Mouse (Mus musculus): ENCODE measurements around the gene Numbl. TPM values are rescaled to one million over a fixed set of nuclear protein-coding genes. Genes with fewer than 3 reads are reported as not detected.

Gene Numbl
- polyA plus RNA-seq, 1 experiment from 2014 or later = 9.0 TPM

DNA sequence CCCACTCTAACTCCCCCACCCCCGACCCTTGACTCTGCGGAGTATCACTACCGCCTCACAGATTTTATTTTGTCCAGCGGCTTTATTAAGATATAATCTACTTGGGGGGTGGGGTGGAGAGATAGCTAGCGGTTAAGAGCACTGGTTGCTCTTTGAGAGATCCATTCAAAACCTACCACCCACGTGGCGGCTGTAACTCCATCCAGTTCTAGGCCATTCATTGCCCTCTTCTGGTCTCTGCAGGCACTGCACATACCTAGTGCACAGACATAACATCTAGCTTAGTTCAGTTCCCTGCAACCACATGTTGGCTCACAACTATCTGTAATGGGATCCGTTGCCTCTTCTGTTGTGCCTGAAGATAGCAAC lies 27.4 kb downstream of the Numbl start:
- Histone ChIP-seq H3K36me3 (ENCODE audit: control insufficient read depth, insufficient read depth, low read length) (no peaks in the 10 kb centered on the region), H3K9ac (ENCODE audit: low read length) (no peak overlapping the region; the same call in 1 of the 2 replicates), H3K27ac (replicated peaks; ENCODE audit: low read depth, low read length) (no peak overlapping the region), H3K4me1 (ENCODE audit: control insufficient read depth, insufficient read depth, low read length) (no peaks in the 10 kb centered on the region), H3K4me2 (ENCODE audit: low read depth, severe bottlenecking) (peak overlapping the region; percentile 18; the same call in 1 of the 2 replicates), H3K27me3 (ENCODE audit: control insufficient read depth, insufficient read depth, low read length) (peaks cover 3% of the 10 kb centered on the region; the same call in 1 of the 2 replicates), H3K4me3 (ENCODE audit: low read depth, low read length) (no peak overlapping the region; the same call in 1 of the 2 replicates), H3K9me3 (ENCODE audit: control insufficient read depth, low read length) (no peaks in the 10 kb centered on the region)
- ATAC-seq (ENCODE audit: insufficient number of reproducible peaks, low FRiP score, low TSS enrichment, low read depth) = peak; percentile 74
- peak; percentile 79 for DNase-seq (ENCODE audit: low spot score)
- 6% methylated on average over 8 of the region's 8 CpGs for WGBS

GRCm38 (mm10) chr7:27288732-27289131 lies 30.5 kb downstream of the Numbl start:
- Histone ChIP-seq H3K4me2 (ENCODE audit: low read depth, severe bottlenecking) (no peak overlapping the region), H3K9me3 (ENCODE audit: control insufficient read depth, low read length) (no peaks in the 10 kb centered on the region; the same call in 1 of the 2 replicates), H3K4me1 (ENCODE audit: control insufficient read depth, insufficient read depth, low read length) (no peaks in the 10 kb centered on the region), H3K27ac (replicated peaks; ENCODE audit: low read depth, low read length) (no peak overlapping the region), H3K4me3 (ENCODE audit: low read depth, low read length) (no peak overlapping the region), H3K36me3 (ENCODE audit: control insufficient read depth, insufficient read depth, low read length) (no peaks in the 10 kb centered on the region), H3K9ac (ENCODE audit: low read length) (no peak overlapping the region), H3K27me3 (ENCODE audit: control insufficient read depth, insufficient read depth, low read length) (peaks cover 3% of the 10 kb centered on the region; the same call in 1 of the 2 replicates)
- DNase-seq (ENCODE audit: low spot score) (no peak), ATAC-seq (ENCODE audit: insufficient number of reproducible peaks, low FRiP score, low TSS enrichment, low read depth) (no peak)
- 90% methylated on average over 7 of the region's 7 CpGs for WGBS

- no peak for ATAC-seq (ENCODE audit: insufficient number of reproducible peaks, low FRiP score, low TSS enrichment, low read depth)
- H3K27me3 ChIP-seq (ENCODE audit: control insufficient read depth, insufficient read depth, low read length) = no peaks in the 10 kb centered on the region
- WGBS = 66% methylated on average over 2 of the region's 2 CpGs
Measured at GRCm38 (mm10) chr7:27290555-27290954, 32.3 kb downstream of the Numbl start.

DNA sequence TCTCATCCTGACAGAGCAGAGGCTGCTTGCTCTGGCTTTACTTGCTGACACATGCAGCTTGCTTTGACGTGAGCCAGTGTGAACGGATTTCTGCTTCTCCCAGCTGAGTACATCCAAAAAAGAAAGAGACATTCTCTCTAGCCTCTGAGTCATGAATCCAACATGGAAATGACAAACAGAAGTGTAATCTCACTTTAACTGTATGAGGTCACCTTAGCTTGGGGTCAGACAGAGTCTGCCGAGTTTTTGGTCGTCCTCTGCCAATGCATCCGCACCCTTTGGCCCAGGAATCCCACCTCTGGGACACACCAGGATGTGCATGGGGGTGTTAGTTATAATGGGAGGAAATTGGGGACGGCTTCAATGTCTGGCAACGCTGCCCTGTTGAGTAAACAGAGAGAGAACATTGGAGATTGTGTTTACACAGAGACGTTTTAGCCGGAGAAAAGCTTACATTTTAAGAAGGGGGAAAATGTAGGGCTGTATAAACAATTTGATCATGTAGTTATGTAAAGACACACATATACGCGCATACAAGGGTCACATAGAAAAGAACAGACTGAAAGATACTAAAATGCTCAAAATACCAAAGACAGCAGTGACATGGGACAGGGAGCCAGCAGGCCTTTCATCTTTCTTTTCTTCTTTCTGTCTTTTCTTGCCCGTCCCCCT lies 33.7 kb downstream of the Numbl start:
- H3K9me3 ChIP-seq (ENCODE audit: control insufficient read depth, low read length) = no peaks in the 10 kb centered on the region; the same call in 1 of the 2 replicates
- no peak overlapping the region for H3K4me3 ChIP-seq (ENCODE audit: low read depth, low read length)
- H3K4me1 ChIP-seq (ENCODE audit: control insufficient read depth, insufficient read depth, low read length) = no peaks in the 10 kb centered on the region
- no peak overlapping the region for H3K4me2 ChIP-seq (ENCODE audit: low read depth, severe bottlenecking)
- ATAC-seq (ENCODE audit: insufficient number of reproducible peaks, low FRiP score, low TSS enrichment, low read depth) = no peak
- H3K9ac ChIP-seq (ENCODE audit: low read length) = no peak overlapping the region
- no peaks in the 10 kb centered on the region for H3K36me3 ChIP-seq (ENCODE audit: control insufficient read depth, insufficient read depth, low read length)
- no peak for DNase-seq (ENCODE audit: low spot score)
- H3K27me3 ChIP-seq (ENCODE audit: control insufficient read depth, insufficient read depth, low read length) = no peaks in the 10 kb centered on the region
- WGBS = 70% methylated on average over 12 of the region's 12 CpGs
- H3K27ac ChIP-seq (replicated peaks; ENCODE audit: low read depth, low read length) = no peak overlapping the region

More at GRCm38 (mm10) chr7:27290555-27290954, 32.3 kb downstream of the Numbl start:
- H3K4me3 ChIP-seq (ENCODE audit: low read depth, low read length) = no peak overlapping the region
- no peak overlapping the region for H3K27ac ChIP-seq (replicated peaks; ENCODE audit: low read depth, low read length)
- no peaks in the 10 kb centered on the region for H3K36me3 ChIP-seq (ENCODE audit: control insufficient read depth, insufficient read depth, low read length)
- H3K4me2 ChIP-seq (ENCODE audit: low read depth, severe bottlenecking) = no peak overlapping the region
- no peak overlapping the region for H3K9ac ChIP-seq (ENCODE audit: low read length)
- no peaks in the 10 kb centered on the region for H3K4me1 ChIP-seq (ENCODE audit: control insufficient read depth, insufficient read depth, low read length)
- H3K9me3 ChIP-seq (ENCODE audit: control insufficient read depth, low read length) = no peaks in the 10 kb centered on the region; the same call in 1 of the 2 replicates
- no peak for DNase-seq (ENCODE audit: low spot score)

DNA sequence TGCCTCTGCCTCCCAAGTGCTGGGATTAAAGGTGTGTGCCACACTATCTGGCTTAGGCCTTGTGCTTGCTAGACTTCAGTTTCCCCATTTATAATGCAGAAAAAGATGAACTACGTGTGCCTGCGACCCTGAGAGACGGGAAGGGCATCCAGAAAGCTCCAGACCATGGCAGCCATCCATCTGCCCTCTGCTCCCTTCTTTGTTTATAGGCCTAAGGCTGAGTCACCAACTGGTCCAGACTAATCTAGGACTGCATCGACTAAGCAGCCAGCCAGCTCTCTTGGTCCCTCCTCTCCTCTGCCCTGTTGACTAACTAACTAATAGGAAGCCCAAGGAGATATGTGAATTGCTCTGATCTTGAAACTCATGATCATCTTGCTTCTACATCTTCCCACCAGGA lies 37.7 kb downstream of the Numbl start:
- no peak overlapping the region for H3K9ac ChIP-seq (ENCODE audit: low read length)
- H3K27ac ChIP-seq (replicated peaks; ENCODE audit: low read depth, low read length) = no peak overlapping the region
- H3K4me3 ChIP-seq (ENCODE audit: low read depth, low read length) = no peak overlapping the region
- no peaks in the 10 kb centered on the region; the same call in 1 of the 2 replicates for H3K9me3 ChIP-seq (ENCODE audit: control insufficient read depth, low read length)
- ATAC-seq (ENCODE audit: insufficient number of reproducible peaks, low FRiP score, low TSS enrichment, low read depth) (no peak), DNase-seq (ENCODE audit: low spot score) (no peak)
- 80% methylated on average over 4 of the region's 4 CpGs for WGBS
- no peaks in the 10 kb centered on the region for H3K36me3 ChIP-seq (ENCODE audit: control insufficient read depth, insufficient read depth, low read length)
- H3K27me3 ChIP-seq (ENCODE audit: control insufficient read depth, insufficient read depth, low read length) = no peaks in the 10 kb centered on the region
- no peak overlapping the region for H3K4me2 ChIP-seq (ENCODE audit: low read depth, severe bottlenecking)
- no peaks in the 10 kb centered on the region for H3K4me1 ChIP-seq (ENCODE audit: control insufficient read depth, insufficient read depth, low read length)

DNA sequence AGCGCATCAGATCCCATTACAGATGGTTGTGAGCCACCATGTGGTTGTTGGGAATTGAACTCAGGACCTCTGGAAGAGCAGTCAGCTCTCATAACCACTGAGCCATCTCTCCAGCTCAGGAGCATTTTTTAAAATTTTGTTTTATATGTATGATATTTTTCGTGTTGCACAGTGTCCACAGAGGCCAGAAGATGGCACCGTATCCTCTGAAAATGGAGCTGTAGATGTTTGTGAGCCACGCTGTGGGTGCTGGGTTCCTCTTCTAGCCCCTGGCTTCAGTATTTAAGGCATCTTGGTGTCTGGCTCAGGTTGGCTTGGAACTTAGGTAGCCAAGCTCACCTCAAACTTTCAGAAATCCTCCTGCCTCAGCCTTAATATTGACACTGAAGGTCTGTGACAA lies 38.3 kb downstream of the Numbl start:
- ATAC-seq (ENCODE audit: insufficient number of reproducible peaks, low FRiP score, low TSS enrichment, low read depth) (no peak), DNase-seq (ENCODE audit: low spot score) (no peak)
- H3K4me1 ChIP-seq (ENCODE audit: control insufficient read depth, insufficient read depth, low read length) = no peaks in the 10 kb centered on the region
- no peaks in the 10 kb centered on the region for H3K36me3 ChIP-seq (ENCODE audit: control insufficient read depth, insufficient read depth, low read length)
- H3K4me3 ChIP-seq (ENCODE audit: low read depth, low read length) = no peak overlapping the region
- H3K9me3 ChIP-seq (ENCODE audit: control insufficient read depth, low read length) = no peaks in the 10 kb centered on the region; the same call in 1 of the 2 replicates
- no peaks in the 10 kb centered on the region for H3K27me3 ChIP-seq (ENCODE audit: control insufficient read depth, insufficient read depth, low read length)
- no peak overlapping the region for H3K4me2 ChIP-seq (ENCODE audit: low read depth, severe bottlenecking)
- no peak overlapping the region for H3K9ac ChIP-seq (ENCODE audit: low read length)
- 90% methylated on average over 4 of the region's 4 CpGs for WGBS
- no peak overlapping the region for H3K27ac ChIP-seq (replicated peaks; ENCODE audit: low read depth, low read length)

DNA sequence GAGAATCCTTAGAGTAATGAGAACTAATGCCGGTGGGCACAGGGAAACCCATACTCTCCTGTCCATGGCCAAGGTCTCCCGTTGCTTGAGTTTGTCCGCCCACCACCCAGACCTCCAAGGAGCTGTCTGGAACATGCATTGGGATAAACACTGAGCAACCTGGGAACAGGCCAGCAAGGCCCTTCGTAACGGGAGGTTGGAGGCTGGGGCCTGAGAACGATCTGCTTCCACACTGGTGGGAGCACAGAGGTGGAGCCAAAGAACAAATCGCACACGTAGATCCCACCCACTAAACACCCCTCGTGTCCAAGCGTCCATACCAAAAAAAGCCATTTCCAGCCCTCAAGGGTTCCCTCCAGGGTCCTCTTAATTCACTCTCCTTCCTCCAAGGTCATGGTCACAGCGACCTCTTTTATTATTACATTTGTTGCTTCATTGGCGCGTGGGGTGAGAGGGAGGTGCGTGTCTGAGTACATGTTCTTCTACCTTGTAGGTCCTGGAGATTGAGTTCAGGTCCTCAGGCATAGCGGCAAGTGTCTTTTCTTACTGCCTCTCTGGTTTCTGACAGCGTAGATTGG lies 39.9 kb downstream of the Numbl start:
- Histone ChIP-seq H3K27me3 (ENCODE audit: control insufficient read depth, insufficient read depth, low read length) (no peaks in the 10 kb centered on the region), H3K4me2 (ENCODE audit: low read depth, severe bottlenecking) (no peak overlapping the region), H3K9me3 (ENCODE audit: control insufficient read depth, low read length) (no peaks in the 10 kb centered on the region; the same call in 1 of the 2 replicates), H3K4me3 (ENCODE audit: low read depth, low read length) (no peak overlapping the region), H3K27ac (replicated peaks; ENCODE audit: low read depth, low read length) (0 out of 2 replicates have a peak overlapping the region, but pooled peaks have one; percentile 14), H3K9ac (ENCODE audit: low read length) (no peak overlapping the region), H3K36me3 (ENCODE audit: control insufficient read depth, insufficient read depth, low read length) (no peaks in the 10 kb centered on the region), H3K4me1 (ENCODE audit: control insufficient read depth, insufficient read depth, low read length) (no peaks in the 10 kb centered on the region)
- ATAC-seq (ENCODE audit: insufficient number of reproducible peaks, low FRiP score, low TSS enrichment, low read depth) (no peak), DNase-seq (ENCODE audit: low spot score) (no peak)
- 89% methylated on average over 16 of the region's 16 CpGs for whole genome bisulfite sequencing

DNA sequence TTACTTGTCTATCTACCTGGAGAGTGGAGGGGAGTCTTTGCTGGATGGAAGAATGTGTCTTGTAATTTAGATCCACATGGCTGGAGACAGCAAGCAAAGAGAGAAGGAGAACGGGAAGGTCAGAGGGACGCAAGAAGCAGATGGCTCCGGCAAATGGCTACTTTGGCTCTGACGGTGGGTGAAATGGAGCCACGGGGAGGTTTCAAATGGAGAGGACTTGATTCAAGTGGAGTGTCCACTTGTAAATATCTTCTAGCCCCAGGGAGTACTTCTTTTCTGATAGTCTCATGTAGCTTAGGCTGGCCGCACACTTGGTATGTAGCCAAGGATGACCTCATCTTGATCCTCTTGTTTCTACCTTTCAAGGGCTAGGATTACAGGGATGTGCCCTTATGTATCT lies 40.6 kb downstream of the Numbl start:
- ATAC-seq (ENCODE audit: insufficient number of reproducible peaks, low FRiP score, low TSS enrichment, low read depth) (no peak), DNase-seq (ENCODE audit: low spot score) (no peak)
- H3K27ac ChIP-seq (replicated peaks; ENCODE audit: low read depth, low read length) = no peak overlapping the region
- H3K9ac ChIP-seq (ENCODE audit: low read length) = no peak overlapping the region
- H3K36me3 ChIP-seq (ENCODE audit: control insufficient read depth, insufficient read depth, low read length) = no peaks in the 10 kb centered on the region
- H3K27me3 ChIP-seq (ENCODE audit: control insufficient read depth, insufficient read depth, low read length) = no peaks in the 10 kb centered on the region
- H3K4me3 ChIP-seq (ENCODE audit: low read depth, low read length) = no peak overlapping the region
- no peaks in the 10 kb centered on the region; the same call in 1 of the 2 replicates for H3K9me3 ChIP-seq (ENCODE audit: control insufficient read depth, low read length)
- 91% methylated on average over 6 of the region's 6 CpGs for WGBS
- no peaks in the 10 kb centered on the region for H3K4me1 ChIP-seq (ENCODE audit: control insufficient read depth, insufficient read depth, low read length)
- no peak overlapping the region for H3K4me2 ChIP-seq (ENCODE audit: low read depth, severe bottlenecking)
